Mouse (Mus musculus): Measurements from ENCODE around the gene Mctp2. TPM values are rescaled to one million over a fixed set of nuclear protein-coding genes. Genes with fewer than 3 reads are reported as not detected.

Gene Mctp2
- polyA plus RNA-seq, 1 experiment: not detected

GRCm38 (mm10) chr7:72311582-72311981 lies 5.2 kb upstream of the Mctp2 start:
- Histone ChIP-seq H3K27ac (ENCODE audit: insufficient read depth, low read depth, low read length) (no peak overlapping the region), H3K4me3 (ENCODE audit: insufficient read depth, low read depth, low read length) (no peak overlapping the region), H3K4me1 (ENCODE audit: control insufficient read depth, insufficient read depth, low read length) (peaks cover 3% of the 10 kb centered on the region)
- 74% methylated on average over 8 of the region's 8 CpGs for WGBS
- TF ChIP-seq CTCF (IDR thresholded peaks at IDR 0.05; ENCODE audit: insufficient read depth, low read depth, low read length) (no peak), POLR2A (IDR thresholded peaks at IDR 0.05; ENCODE audit: insufficient read depth, low read depth, low read length) (no peak)

DNA sequence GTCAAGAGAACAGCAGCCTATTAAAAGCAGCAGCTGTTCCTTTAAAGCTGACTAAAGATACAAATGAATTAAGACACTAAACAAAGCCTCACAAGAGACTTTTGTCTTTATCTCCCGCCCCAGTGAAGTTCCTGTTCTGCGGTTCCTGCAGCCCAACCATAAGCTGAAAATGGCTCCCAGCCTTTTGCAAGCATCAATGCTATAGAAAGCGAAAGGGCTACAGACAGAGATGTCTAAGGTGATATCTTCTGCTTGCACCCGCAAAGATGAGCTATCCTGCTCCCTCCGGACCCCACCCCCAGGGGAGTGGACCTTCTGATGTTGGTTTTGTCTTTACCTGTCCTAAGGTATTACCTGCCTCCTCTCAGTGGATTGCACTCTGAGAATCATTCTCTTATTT lies 1.7 kb upstream of the Mctp2 start:
- peaks cover 10% of the 10 kb centered on the region for H3K4me1 ChIP-seq (ENCODE audit: control insufficient read depth, insufficient read depth, low read length)
- H3K4me3 ChIP-seq (ENCODE audit: insufficient read depth, low read depth, low read length): no peak overlapping the region
- H3K27ac ChIP-seq (ENCODE audit: insufficient read depth, low read depth, low read length): no peak overlapping the region
- WGBS: 73% methylated on average over 5 of the region's 5 CpGs
- no peak for TF ChIP-seq CTCF (IDR thresholded peaks at IDR 0.05; ENCODE audit: insufficient read depth, low read depth, low read length)
- no peak for TF ChIP-seq POLR2A (IDR thresholded peaks at IDR 0.05; ENCODE audit: insufficient read depth, low read depth, low read length)

- peak overlapping the region; percentile 37 for H3K4me3 ChIP-seq (ENCODE audit: insufficient read depth, low read depth, low read length)
- no peak overlapping the region for H3K27ac ChIP-seq (ENCODE audit: insufficient read depth, low read depth, low read length)
- WGBS: 18% methylated on average over 7 of the region's 7 CpGs
- H3K4me1 ChIP-seq (ENCODE audit: control insufficient read depth, insufficient read depth, low read length): peaks cover 10% of the 10 kb centered on the region
- TF ChIP-seq POLR2A (IDR thresholded peaks at IDR 0.05; ENCODE audit: insufficient read depth, low read depth, low read length) (no peak), CTCF (IDR thresholded peaks at IDR 0.05; ENCODE audit: insufficient read depth, low read depth, low read length) (no peak)
Measured at GRCm38 (mm10) chr7:72306847-72307246, 439 bp upstream of the Mctp2 start.

GRCm38 (mm10) chr7:72305971-72306370 lies 437 bp downstream of the Mctp2 start:
- TF ChIP-seq CTCF (IDR thresholded peaks at IDR 0.05; ENCODE audit: insufficient read depth, low read depth, low read length) (no peak), POLR2A (IDR thresholded peaks at IDR 0.05; ENCODE audit: insufficient read depth, low read depth, low read length) (no peak)
- Histone ChIP-seq H3K4me1 (ENCODE audit: control insufficient read depth, insufficient read depth, low read length) (peaks cover 10% of the 10 kb centered on the region), H3K4me3 (ENCODE audit: insufficient read depth, low read depth, low read length) (peak overlapping the region; percentile 37), H3K27ac (ENCODE audit: insufficient read depth, low read depth, low read length) (no peak overlapping the region)
- WGBS: 7% methylated on average over 14 of the region's 14 CpGs

DNA sequence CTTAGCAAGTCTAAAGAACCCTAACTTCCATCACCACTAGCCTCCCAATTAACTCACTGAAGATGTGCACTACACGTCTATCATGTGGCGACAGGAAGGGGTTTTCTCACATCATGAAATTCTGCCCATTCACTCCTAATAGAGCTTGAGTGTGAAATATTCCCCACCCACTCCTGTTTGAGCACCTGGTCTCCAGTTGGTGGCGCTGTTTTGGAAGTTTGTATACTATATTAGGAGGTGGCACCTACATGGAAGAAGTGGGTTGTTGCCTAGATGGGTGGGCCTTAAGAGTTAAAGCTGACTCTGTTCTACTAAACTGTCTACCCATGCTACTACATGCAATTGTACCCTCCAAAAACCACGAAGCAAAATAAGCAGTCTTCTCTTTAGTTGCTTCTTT lies 4.7 kb downstream of the Mctp2 start:
- no peak overlapping the region for H3K4me3 ChIP-seq (ENCODE audit: insufficient read depth, low read depth, low read length)
- no peak for TF ChIP-seq CTCF (IDR thresholded peaks at IDR 0.05; ENCODE audit: insufficient read depth, low read depth, low read length)
- TF ChIP-seq POLR2A (IDR thresholded peaks at IDR 0.05; ENCODE audit: insufficient read depth, low read depth, low read length): no peak
- WGBS: 73% methylated on average over 4 of the region's 4 CpGs
- H3K27ac ChIP-seq (ENCODE audit: insufficient read depth, low read depth, low read length): no peak overlapping the region
- H3K4me1 ChIP-seq (ENCODE audit: control insufficient read depth, insufficient read depth, low read length): peaks cover 8% of the 10 kb centered on the region

- Histone ChIP-seq H3K27ac (ENCODE audit: insufficient read depth, low read depth, low read length) (no peak overlapping the region), H3K4me3 (ENCODE audit: insufficient read depth, low read depth, low read length) (no peak overlapping the region), H3K4me1 (ENCODE audit: control insufficient read depth, insufficient read depth, low read length) (no peaks in the 10 kb centered on the region)
- TF ChIP-seq POLR2A (IDR thresholded peaks at IDR 0.05; ENCODE audit: insufficient read depth, low read depth, low read length): no peak
- no peak for TF ChIP-seq CTCF (IDR thresholded peaks at IDR 0.05; ENCODE audit: insufficient read depth, low read depth, low read length)
- WGBS: 91% methylated on average over 6 of the region's 6 CpGs
Measured at GRCm38 (mm10) chr7:72299726-72300125, 6.7 kb downstream of the Mctp2 start.

DNA sequence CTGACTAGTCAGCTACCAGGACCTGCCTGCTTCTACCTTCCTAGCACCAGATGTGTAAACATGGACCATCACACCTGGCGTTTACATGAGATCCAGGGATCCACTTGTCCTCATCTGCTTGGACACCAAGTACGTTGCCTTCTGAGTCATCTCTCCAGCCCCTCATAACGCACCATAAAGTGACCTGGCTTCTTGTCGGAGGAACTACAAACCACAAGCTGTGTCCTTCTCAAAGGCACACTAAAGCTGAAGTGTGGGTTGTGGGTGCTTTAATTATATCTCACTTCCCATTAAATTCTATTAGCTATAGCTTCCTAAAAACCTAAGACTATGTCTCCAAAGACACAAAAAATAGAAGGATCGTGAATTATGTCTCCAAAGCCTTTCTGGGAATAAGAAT lies 9.4 kb downstream of the Mctp2 start:
- Histone ChIP-seq H3K4me1 (ENCODE audit: control insufficient read depth, insufficient read depth, low read length) (no peaks in the 10 kb centered on the region), H3K27ac (ENCODE audit: insufficient read depth, low read depth, low read length) (no peak overlapping the region), H3K4me3 (ENCODE audit: insufficient read depth, low read depth, low read length) (no peak overlapping the region)
- TF ChIP-seq POLR2A (IDR thresholded peaks at IDR 0.05; ENCODE audit: insufficient read depth, low read depth, low read length) (no peak), CTCF (IDR thresholded peaks at IDR 0.05; ENCODE audit: insufficient read depth, low read depth, low read length) (no peak)
- WGBS: 93% methylated on average over 5 of the region's 5 CpGs

DNA sequence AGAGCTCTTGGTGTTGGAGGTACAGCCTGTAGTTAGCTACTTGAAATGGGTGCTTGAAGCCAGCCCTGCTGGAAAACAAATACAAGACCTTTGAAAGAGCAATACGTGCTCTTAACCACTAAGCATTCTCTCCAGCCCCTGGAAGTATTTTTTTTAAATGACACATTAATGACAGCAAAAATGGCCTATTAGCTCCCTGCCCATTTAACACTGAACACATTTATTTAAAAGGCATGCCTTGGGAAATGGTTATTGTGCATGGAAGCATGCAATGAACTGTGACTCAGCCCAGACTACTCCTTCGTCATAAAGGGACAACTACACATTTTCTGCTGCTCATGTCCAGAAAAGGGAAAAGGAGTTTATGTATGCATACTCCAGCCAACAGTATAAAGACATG lies 10.2 kb downstream of the Mctp2 start:
- WGBS: 55% methylated on average over 2 of the region's 2 CpGs
- H3K27ac ChIP-seq (ENCODE audit: insufficient read depth, low read depth, low read length): no peak overlapping the region
- TF ChIP-seq CTCF (IDR thresholded peaks at IDR 0.05; ENCODE audit: insufficient read depth, low read depth, low read length) (no peak), POLR2A (IDR thresholded peaks at IDR 0.05; ENCODE audit: insufficient read depth, low read depth, low read length) (no peak)
- H3K4me1 ChIP-seq (ENCODE audit: control insufficient read depth, insufficient read depth, low read length): no peaks in the 10 kb centered on the region
- H3K4me3 ChIP-seq (ENCODE audit: insufficient read depth, low read depth, low read length): no peak overlapping the region

DNA sequence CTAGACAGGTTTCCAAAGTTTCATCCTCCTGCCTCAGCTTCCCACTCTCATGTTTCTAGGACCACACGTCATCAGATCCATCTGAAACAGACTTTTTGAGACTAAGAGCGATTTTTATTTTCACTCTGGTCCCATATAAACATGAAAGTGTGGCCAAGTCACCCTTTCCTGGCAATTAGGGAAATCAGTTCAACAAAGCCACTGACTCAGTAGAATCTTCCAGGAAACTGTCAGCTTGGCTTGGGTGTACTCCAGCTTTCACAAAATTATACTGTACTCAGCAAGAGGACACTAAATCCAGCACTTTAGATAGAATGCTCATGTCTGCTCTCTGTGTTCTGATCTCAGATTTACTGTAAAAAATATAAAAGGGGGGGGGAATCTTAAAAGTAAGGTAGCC lies 11.5 kb downstream of the Mctp2 start:
- TF ChIP-seq POLR2A (IDR thresholded peaks at IDR 0.05; ENCODE audit: insufficient read depth, low read depth, low read length): no peak
- TF ChIP-seq CTCF (IDR thresholded peaks at IDR 0.05; ENCODE audit: insufficient read depth, low read depth, low read length): no peak
- Histone ChIP-seq H3K4me1 (ENCODE audit: control insufficient read depth, insufficient read depth, low read length) (no peaks in the 10 kb centered on the region), H3K4me3 (ENCODE audit: insufficient read depth, low read depth, low read length) (no peak overlapping the region), H3K27ac (ENCODE audit: insufficient read depth, low read depth, low read length) (no peak overlapping the region)
- 47% methylated on average over 2 of the region's 2 CpGs for WGBS

Measured in olfactory bulb, adult 2 months (tissue).